Mouse (Mus musculus) gastrocnemius, postnatal 36 days (tissue): ENCODE data around the gene Dpf2. TPM values are rescaled to one million over a fixed set of nuclear protein-coding genes. Genes with fewer than 3 reads are reported as not detected.

Experiments used
- DNase-seq, 2 experiments: peaks; one replicate each; pipeline ENCODE4 v3.0.0; 2022
- intact Hi-C: fragments of 180-260 bp; cut with DNase I; formaldehyde crosslinking; loops from one replicate; pipeline ENCODE4 v1.15.1; 2025
- total RNA-seq, 2 experiments: library from RNA; stranded (reverse); gene quantifications; 2 replicates each; pipeline ENCODE4 v1.2.3; 2021

The Dpf2 gene
- total RNA-seq, 2 experiments from 2014 or later: 75.1 to 81.4 TPM

- no peak for DNase-seq
- intact Hi-C loops: no loop called here
Measured at GRCm38 (mm10) chr19:5937836-5938406, 25.1 kb upstream of the Dpf2 start.

GRCm38 (mm10) chr19:5937095-5937835 is 24.5 kb upstream of the Dpf2 start:
- intact Hi-C loops: no loop called here
- DNase-seq: no peak

- DNase-seq: no peak
- intact Hi-C loops: no loop called here
Measured at GRCm38 (mm10) chr19:5935691-5936090, 22.9 kb upstream of the Dpf2 start.

- DNase-seq: peak in 1 of 2 experiments; percentile 38
- intact Hi-C loops: no loop called here
Measured at GRCm38 (mm10) chr19:5935266-5935665, 22.5 kb upstream of the Dpf2 start.

- peak in 1 of 2 experiments; percentile 54 for DNase-seq
- intact Hi-C loops: no loop called here
Measured at GRCm38 (mm10) chr19:5929634-5930596, 17.1 kb upstream of the Dpf2 start.

- no peak for DNase-seq
- intact Hi-C loops: no loop called here
Measured at GRCm38 (mm10) chr19:5928546-5928945, 15.7 kb upstream of the Dpf2 start.

GRCm38 (mm10) chr19:5928104-5928503 is 15.3 kb upstream of the Dpf2 start:
- DNase-seq: no peak
- intact Hi-C loops: no loop called here

GRCm38 (mm10) chr19:5927532-5927931 is 14.7 kb upstream of the Dpf2 start:
- no peak for DNase-seq
- intact Hi-C loops: no loop called here

GRCm38 (mm10) chr19:5927026-5927425 is 14.2 kb upstream of the Dpf2 start:
- intact Hi-C loops: no loop called here
- DNase-seq: no peak

- DNase-seq: no peak
- intact Hi-C loops: loop anchor here (2.0 kb wide), 1 partner anchor 17 kb away; no protein-coding TSS in a partner anchor
Measured at GRCm38 (mm10) chr19:5925311-5925855, 12.6 kb upstream of the Dpf2 start.

GRCm38 (mm10) chr19:5924713-5925093 is 11.9 kb upstream of the Dpf2 start, which contains the start of gene Cdc42ep2:
Gene Cdc42ep2 (minus strand): TSS chr19:5924816.
- DNase-seq: peak; percentile 94 to 99
- intact Hi-C loops: loop anchor here (1.0 to 5.0 kb wide), 3 partner anchors 18 to 93 kb away; partner anchors contain the start of gene Capn1

GRCm38 (mm10) chr19:5923990-5924712 is 11.3 kb upstream of the Dpf2 start:
- intact Hi-C loops: loop anchor here (1.0 to 5.0 kb wide), 3 partner anchors 19 to 93 kb away; partner anchors contain the start of gene Capn1
- peak; percentile 91 to 93 for DNase-seq

GRCm38 (mm10) chr19:5922963-5923362 is 10.2 kb upstream of the Dpf2 start:
- intact Hi-C loops: loop anchor here (5.0 kb wide), 1 partner anchor 94 kb away; the partner anchor contains the start of gene Capn1
- no peak for DNase-seq

DNA sequence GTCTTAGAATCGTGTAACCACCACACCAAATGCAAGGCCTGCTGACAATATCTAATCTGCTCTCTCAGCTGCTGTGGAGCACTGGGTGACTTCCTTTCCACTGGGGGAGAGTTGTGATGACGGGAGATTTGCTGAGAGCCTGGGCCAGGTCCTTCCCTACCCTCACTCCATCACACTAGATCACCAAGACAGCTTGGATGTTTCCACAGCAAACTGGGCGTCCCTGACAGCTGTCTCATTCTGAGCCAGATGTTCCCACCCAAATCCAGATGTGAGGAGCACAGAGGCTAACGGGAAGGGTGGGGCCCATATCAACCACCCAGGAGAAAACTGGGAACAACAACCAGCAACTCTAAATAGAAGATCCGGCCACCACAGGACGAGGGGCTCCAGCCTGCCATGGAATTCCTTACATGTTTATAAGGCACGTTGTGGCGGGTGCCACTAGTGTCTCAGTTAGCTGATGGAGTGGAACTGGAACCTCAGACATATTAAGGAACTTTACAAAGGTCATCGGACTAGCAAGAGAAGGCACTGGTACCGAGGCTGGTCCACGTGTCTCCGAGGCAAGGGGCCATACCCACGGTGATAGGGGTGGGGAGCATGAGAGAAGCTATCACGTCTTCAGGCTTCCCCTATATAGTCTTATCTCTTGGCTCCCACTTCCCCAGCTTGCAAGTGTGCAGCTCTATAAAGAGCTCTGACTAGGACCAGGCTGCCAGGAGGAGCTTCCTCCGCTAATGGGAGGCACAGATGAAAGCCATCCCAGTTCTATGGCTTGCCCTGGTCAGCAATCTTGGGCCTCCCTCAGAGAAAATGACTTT is 9.5 kb upstream of the Dpf2 start:
- intact Hi-C loops: loop anchor here (5.0 kb wide), 1 partner anchor 95 kb away; the partner anchor contains the start of gene Capn1
- peak in 1 of 2 experiments; percentile 48 for DNase-seq

DNA sequence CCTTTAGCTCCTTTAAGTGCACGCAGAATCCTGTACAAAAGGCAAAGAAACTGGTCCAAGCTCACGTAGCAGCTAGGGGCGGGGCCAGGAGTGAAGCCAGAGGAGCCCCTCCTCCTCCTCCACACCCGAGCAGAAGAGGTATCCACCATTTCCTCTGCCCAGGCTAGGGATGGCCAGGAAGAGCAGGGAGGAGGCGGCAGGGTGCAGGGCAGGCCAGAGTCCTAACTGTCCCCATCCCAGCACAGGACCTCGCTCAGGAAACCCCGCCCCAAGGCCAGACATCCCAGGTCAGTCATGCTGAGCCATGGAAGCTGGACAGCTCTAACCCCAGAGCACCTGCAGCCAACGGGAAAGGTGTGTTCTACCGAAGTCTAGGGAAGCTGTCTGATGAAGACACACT is 8.9 kb upstream of the Dpf2 start:
- no peak for DNase-seq
- intact Hi-C loops: loop anchor here (5.0 kb wide), 1 partner anchor 96 kb away; the partner anchor contains the start of gene Capn1

DNA sequence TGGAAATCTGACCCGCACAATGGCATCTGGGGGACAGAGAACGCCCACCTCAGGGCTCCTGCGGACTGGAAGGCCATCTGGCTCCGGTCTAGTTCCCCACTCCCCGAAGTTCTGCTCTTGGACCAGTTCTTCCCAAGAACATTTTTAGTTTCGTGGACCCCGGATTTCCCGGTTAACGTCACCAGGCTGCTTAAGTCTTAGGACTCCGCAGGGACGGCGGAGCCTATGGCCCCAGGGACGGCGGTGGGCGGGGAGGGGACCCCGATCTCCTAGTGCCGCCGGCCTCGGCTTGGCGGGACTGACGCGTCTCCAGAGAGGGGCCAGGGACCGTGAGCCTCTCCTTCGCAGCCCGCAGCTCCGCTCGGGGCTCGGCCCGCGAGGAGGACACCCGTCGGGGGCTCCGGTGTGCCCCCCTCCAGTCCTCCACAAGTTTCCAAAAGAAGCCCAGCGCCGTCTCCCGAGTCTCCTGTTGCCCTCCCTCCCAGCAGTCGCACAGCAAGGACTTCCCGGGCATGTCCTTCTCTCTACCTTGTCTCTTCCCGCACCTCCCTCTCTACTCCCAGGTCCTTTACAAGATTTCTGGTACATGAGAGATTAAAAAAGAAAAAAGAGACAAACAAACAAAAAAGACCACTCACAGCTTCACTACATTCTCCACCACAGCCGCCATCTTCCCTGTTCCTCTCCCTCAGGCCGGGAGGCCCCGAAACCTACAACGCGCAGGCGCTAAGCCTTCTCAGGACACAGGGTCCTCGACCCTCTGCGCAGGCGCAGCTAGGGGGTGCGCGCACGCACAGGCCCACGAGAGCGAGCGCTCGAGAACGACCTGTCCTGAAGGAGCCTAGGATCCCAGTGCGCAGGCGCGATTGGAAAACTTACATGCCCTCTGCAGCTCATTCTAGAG is 455 bp downstream of the Dpf2 start:
- DNase-seq: peak; percentile 98 to 99
- intact Hi-C loops: no loop called here

DNA sequence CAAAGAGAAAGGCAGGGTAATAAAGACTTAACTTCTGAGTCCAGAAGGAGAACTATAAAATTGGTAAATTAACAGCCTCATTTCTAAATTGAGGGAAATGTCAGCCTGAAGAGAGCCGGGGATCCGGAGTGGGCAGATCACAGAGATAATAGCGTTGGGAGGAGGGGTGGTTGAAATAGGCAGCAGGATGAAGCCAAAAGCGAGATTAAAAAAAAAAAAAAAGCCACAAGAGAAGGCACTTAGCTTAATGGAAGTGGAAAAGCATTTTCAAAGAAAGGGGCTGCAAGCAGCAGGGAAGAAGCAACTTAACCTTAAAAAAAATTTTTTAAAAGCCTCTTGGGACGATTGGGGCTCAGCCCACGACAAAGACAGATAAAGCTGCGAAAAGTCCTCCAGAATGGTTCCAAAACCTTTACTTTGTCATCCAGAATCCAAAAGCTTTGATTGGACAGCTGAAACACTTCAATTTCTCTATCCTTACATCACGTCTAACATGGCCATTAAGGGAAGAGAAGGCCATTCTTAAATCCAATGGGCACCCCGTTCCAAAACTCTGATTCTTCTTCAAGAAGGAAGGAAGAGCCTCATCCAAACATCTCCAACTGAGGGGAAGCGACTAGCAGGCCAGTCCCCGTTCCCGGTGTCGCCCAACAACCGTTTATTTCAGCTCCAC is 1.2 kb downstream of the Dpf2 start:
- no peak for DNase-seq
- intact Hi-C loops: no loop called here
